Mouse (Mus musculus) limb, embryonic 12.5 days (tissue): ENCODE measurements around the gene Zfp36l2. TPM values are rescaled to one million over a fixed set of nuclear protein-coding genes. Genes with fewer than 3 reads are reported as not detected.
"Not testable (repeated sequence)": the region's sequence is repeated elsewhere in the genome, so short reads cannot be mapped to it uniquely, and the experiment has no call there.

ENCODE experiments used
- ATAC-seq: fragments of 200-750 bp; cut with Nextera tagmentation; 2 replicates; pipeline ENCODE4 v1.8.0; 2017; ENCODE audit warnings: low read depth, moderate TSS enrichment; ENCODE audit not compliant: insufficient number of reproducible peaks, insufficient read depth, low FRiP score, low TSS enrichment
- H3K27ac ChIP-seq: fragments of 300-500 bp; sonication (generic); 2 replicates; pipeline ENCODE4 v1.5.1; 2016; ENCODE audit warnings: mild to moderate bottlenecking, moderate library complexity
- H3K27me3 ChIP-seq: fragments of 300-500 bp; sonication (generic); 2 replicates; pipeline ENCODE4 v1.6.1; 2016; ENCODE audit warnings: mild to moderate bottlenecking, moderate library complexity
- H3K36me3 ChIP-seq: fragments of 300-500 bp; sonication (generic); 2 replicates; pipeline ENCODE4 v1.6.1; 2016; ENCODE audit warnings: mild to moderate bottlenecking, moderate library complexity
- H3K4me1 ChIP-seq: fragments of 300-500 bp; sonication (generic); replicated peaks from 2 replicates; pipeline ENCODE4 v1.6.1; 2016
- H3K4me2 ChIP-seq: fragments of 300-500 bp; sonication (generic); 2 replicates; pipeline ENCODE4 v1.6.1; 2016; ENCODE audit warnings: mild to moderate bottlenecking, moderate library complexity
- H3K4me3 ChIP-seq: fragments of 300-500 bp; sonication (generic); replicated peaks from 2 replicates; pipeline ENCODE4 v1.5.1; 2016; ENCODE audit warnings: mild to moderate bottlenecking
- H3K9ac ChIP-seq: fragments of 300-500 bp; sonication (generic); replicated peaks from 2 replicates; pipeline ENCODE4 v1.6.1; 2016; ENCODE audit warnings: mild to moderate bottlenecking, moderate library complexity
- H3K9me3 ChIP-seq: fragments of 300-500 bp; sonication (generic); 2 replicates; pipeline ENCODE4 v1.6.1; 2016; ENCODE audit warnings: mild to moderate bottlenecking, moderate library complexity
- WGBS: fragments of 180-500 bp; shearing (Covaris S2); methylation state at CpG from one replicate; pipeline ENCODE4 v1.1.7; 2016; 5-methylcytosine and 5-hydroxymethylcytosine counted together
- polyA plus RNA-seq: library from polyadenylated mRNA; unstranded; fragments of >200 nt; fragmentation: Nextera tagmentation; extraction: Ambion mirVana; gene quantifications from 2 replicates; pipeline ENCODE4 v1.2.1, GENCODE M21; 2016

The Zfp36l2 gene
- polyA plus RNA-seq, 1 experiment from 2014 or later: 27.9 TPM

DNA sequence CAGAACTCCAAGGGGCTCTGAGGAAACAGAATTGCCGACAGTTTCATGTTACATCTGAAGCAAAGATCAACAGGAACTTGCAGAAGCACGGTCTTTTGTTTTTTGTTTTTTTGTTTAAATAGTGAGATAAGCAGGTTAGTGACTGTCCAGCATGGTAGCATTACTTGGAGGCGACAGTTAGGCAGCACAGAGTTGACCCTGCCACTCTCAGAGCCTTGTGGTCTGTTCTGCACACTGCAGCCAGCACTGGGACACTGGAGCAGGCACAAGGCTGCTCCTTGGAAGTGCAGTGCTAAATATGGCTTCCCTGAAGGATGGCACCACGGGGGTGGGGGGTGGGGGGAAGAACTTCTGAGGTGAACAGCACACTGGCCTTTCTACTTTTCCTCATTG is 7.3 kb upstream of the Zfp36l2 start:
- Histone ChIP-seq H3K4me3 (no peak overlapping the region), H3K27me3 (no peaks in the 10 kb centered on the region), H3K36me3 (peaks cover 24% of the 10 kb centered on the region), H3K9me3 (no peaks in the 10 kb centered on the region), H3K27ac (peak overlapping the region; percentile 56; the same call in 1 of the 2 replicates), H3K4me1 (peaks cover 22% of the 10 kb centered on the region), H3K9ac (peak overlapping the region; percentile 18; the same call in 1 of the 2 replicates), H3K4me2 (no peak overlapping the region)
- WGBS: 53% methylated on average over 4 of the region's 4 CpGs
- no peak for ATAC-seq

DNA sequence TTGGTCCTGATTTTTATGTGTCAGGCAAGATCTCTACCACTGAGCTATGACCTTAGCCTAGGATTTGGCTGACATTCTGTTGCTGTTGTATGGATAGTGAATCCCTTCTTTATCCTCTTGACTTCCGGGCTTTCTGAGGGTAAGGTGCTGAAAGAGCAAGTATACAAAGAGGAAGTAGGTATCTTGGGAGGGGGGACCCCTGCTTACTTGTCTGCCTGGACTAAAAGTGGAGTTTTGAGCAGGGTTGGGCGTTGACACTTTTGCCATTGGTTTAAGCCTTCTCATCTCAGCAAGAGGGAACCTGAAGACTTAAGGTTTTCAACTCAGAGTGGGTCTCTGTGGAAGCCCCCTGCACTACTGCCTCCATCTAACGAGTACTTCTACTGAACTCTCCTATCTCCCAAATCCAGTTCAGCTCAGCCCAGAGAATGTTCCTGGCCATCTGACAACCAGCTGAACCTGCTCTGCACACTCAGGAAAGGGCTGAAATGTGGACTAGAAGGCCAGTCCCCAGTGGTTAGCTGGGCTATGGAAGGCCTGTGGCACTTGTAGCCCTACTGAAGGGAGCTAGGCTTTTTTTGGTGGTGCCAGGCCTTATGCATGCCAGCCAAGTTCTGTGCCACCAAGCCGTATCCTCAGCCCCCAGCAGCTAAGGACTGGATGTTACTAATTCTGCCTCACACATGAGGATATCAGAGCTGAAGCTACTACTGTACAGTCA is 6.7 kb upstream of the Zfp36l2 start:
- H3K27me3 ChIP-seq: no peaks in the 10 kb centered on the region
- H3K36me3 ChIP-seq: peaks cover 20% of the 10 kb centered on the region
- H3K9me3 ChIP-seq: no peaks in the 10 kb centered on the region
- ATAC-seq: no peak
- peak overlapping the region; percentile 18; the same call in 1 of the 2 replicates for H3K9ac ChIP-seq
- peak overlapping the region; percentile 56; the same call in 1 of the 2 replicates for H3K27ac ChIP-seq
- H3K4me3 ChIP-seq: no peak overlapping the region
- 84% methylated on average over 4 of the region's 4 CpGs for WGBS
- H3K4me2 ChIP-seq: no peak overlapping the region
- peaks cover 27% of the 10 kb centered on the region for H3K4me1 ChIP-seq

DNA sequence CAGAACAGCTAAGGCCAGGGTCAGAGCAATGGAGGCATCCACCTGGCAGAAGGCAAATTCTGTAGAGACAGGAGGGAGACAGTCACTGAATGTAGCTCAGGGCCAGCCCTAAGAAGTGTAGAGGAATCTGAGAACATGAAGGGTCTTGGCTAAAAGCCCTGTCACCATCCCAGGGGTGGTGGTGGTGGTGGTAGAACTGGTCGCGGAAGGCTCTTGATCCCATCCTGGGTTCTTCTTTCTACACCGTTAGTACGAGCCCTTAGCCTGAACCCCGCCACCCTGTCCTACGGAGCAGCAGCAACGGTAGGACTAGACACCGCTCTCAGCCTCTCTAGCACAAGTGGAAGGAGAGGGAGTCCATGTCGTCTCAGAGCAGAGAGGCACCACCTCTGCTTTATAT is 5.7 kb upstream of the Zfp36l2 start:
- WGBS: 89% methylated on average over 9 of the region's 9 CpGs
- Histone ChIP-seq H3K4me3 (no peak overlapping the region), H3K27ac (no peak overlapping the region)

DNA sequence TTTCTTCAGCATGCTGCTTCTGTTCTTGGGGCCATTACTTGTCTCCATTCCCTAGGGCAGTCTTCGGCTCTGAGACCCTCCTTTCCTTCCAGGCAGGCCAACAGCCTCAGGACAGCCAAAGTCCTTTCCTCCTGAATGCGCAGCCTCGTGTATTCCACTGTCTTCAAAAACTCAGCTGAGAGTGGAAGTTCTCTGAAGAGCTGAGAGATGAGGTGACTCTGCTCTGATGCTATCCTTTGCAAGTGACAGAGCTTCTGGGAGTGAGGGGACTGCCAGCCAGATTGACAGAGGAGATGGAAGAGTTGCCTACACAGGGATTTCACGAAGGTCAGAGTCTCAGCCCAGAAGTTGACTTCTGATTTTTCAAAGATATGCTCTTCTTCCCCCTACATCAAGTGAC is 4.2 kb upstream of the Zfp36l2 start:
- Histone ChIP-seq H3K4me2 (no peak overlapping the region), H3K27me3 (no peaks in the 10 kb centered on the region), H3K27ac (no peak overlapping the region), H3K4me3 (no peak overlapping the region), H3K36me3 (peaks cover 20% of the 10 kb centered on the region), H3K4me1 (peaks cover 37% of the 10 kb centered on the region), H3K9me3 (no peaks in the 10 kb centered on the region), H3K9ac (no peak overlapping the region)
- no peak for ATAC-seq
- 83% methylated on average over 4 of the region's 4 CpGs for WGBS

More for the DNA sequence above, 5.7 kb upstream of the Zfp36l2 start:
- H3K36me3 ChIP-seq: peaks cover 20% of the 10 kb centered on the region
- no peak overlapping the region for H3K9ac ChIP-seq
- H3K4me1 ChIP-seq: peaks cover 37% of the 10 kb centered on the region
- ATAC-seq: no peak
- no peaks in the 10 kb centered on the region for H3K27me3 ChIP-seq
- no peak overlapping the region for H3K4me2 ChIP-seq
- no peaks in the 10 kb centered on the region for H3K9me3 ChIP-seq

DNA sequence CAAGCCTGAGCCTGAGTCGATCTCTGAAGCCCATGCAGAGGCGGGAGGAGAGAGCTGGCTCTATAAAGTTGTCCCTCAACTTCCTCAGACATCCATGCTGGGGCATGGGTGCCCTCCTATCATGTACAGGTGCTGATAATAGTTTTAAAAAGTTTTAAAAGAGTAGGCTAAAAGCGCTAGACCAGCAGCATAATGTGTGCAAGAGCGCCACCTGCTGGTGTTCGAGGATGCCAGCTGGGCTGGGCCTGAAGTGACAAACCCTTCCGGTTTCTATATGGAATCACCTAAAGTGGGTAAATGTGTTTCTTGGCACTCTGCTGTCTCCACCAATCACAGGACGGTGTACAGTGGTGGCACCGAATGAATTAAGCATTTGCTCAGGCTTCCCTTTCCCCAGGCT is 3.1 kb upstream of the Zfp36l2 start:
- no peak overlapping the region for H3K4me3 ChIP-seq
- H3K4me2 ChIP-seq: no peak overlapping the region
- H3K27me3 ChIP-seq: no peaks in the 10 kb centered on the region
- H3K9me3 ChIP-seq: no peaks in the 10 kb centered on the region
- H3K4me1 ChIP-seq: peaks cover 33% of the 10 kb centered on the region
- H3K9ac ChIP-seq: no peak overlapping the region
- WGBS: 30% methylated on average over 8 of the region's 8 CpGs
- H3K27ac ChIP-seq: no peak overlapping the region
- peaks cover 30% of the 10 kb centered on the region for H3K36me3 ChIP-seq
- no peak for ATAC-seq

DNA sequence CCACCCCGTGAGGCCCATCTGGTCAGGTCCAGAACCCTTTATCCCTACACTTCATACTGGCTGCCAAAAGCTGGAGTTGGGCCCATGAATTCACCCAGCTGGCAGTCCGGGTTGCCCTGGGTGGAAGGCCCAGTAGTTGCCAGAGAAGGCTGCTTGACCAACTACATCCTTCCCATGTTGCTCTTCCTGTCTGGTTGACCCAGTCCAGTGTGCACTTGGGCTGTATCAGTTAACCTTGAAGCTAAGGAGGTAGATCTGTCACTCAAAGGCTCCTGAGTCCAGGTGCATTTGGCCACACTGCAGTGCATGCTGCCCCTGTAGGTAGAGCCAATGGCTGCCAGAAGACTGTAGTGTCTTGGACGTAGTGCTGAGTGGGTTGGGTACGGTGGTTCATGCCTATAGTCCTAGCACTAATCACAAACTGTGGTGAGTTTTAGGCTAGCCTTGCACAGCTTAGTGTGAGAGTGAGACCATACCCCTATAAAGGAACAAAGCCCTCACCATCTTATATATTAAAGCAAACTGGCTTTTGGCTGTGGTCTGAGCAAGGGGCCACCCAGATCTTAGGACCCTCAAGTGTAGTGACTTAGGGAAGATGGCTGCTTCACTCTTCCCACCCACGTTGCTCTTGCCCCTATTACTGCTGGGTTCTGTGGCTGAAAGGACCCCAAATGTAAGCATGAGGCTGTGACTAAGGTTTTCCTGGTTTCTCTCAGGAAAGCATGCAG is 1.5 kb upstream of the Zfp36l2 start:
- Histone ChIP-seq H3K4me1 (peaks cover 23% of the 10 kb centered on the region), H3K9me3 (no peaks in the 10 kb centered on the region), H3K27ac (peak overlapping the region; percentile 98), H3K4me2 (peak overlapping the region; percentile 81), H3K27me3 (no peaks in the 10 kb centered on the region), H3K36me3 (peaks cover 41% of the 10 kb centered on the region), H3K9ac (peak overlapping the region; percentile 68), H3K4me3 (peak overlapping the region; percentile 63)
- no peak for ATAC-seq
- WGBS: 69% methylated on average over 5 of the region's 5 CpGs

DNA sequence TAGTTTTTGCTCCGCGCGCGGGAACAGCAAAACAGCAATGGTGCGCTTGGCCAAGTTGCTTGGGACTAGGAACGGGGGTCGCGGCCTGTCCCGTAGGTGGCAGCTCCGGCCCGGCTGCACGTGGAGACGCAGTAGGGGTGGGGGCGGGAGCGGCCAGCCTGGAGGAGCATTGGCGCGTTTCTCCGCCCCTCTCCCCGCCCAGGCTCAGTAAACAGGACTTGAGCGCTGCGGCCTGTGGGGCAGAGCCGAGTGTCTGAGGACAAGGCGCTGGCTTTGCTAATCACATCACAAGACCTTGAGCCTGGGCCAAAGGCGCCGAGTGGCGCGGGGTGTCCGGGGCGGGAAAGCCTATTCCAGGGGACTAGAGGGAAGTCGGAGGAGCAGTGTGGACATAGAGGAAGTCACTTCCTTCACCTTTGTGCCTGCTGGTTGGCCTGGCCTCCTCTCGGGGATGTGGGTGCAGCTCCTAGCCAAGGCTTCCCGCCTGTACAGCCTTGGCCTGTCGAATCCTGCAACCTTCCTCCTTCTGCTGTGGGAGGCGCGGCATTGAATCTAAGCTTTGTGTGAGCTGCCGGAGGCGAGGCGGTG is 721 bp upstream of the Zfp36l2 start:
- under 1% methylated on average over 38 of the region's 38 CpGs for WGBS
- ATAC-seq: peak; percentile 85
- H3K4me2 ChIP-seq: peak overlapping the region; percentile 81
- H3K36me3 ChIP-seq: peaks cover 42% of the 10 kb centered on the region
- H3K27ac ChIP-seq: peak overlapping the region; percentile 98
- no peaks in the 10 kb centered on the region for H3K9me3 ChIP-seq
- peak overlapping the region; percentile 68 for H3K9ac ChIP-seq
- H3K4me3 ChIP-seq: peak overlapping the region; percentile 63
- peaks cover 25% of the 10 kb centered on the region for H3K4me1 ChIP-seq
- no peaks in the 10 kb centered on the region for H3K27me3 ChIP-seq

DNA sequence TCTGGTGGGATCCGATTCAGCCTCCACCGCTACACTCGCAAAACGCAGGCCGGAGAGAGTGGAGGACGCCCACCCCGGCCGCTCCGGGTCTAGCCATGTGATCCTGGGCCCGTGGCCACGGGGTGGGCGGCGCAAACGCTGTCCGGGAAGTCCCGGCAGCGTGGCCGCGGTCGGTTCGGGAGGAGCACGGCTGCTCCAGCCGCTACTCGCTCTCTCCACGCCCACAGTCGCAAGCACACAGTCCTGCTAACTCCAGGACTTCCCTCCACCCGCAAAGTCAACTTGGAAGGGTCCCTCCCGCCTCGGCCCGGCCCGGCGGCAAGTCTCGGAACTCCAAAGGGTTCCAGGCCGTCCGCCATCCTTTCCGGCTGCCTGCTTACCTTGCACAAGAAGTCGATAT is 483 bp downstream of the Zfp36l2 start:
- H3K27me3 ChIP-seq, H3K9me3 ChIP-seq: not testable (repeated sequence)
- Histone ChIP-seq H3K27ac (peak overlapping the region; percentile 99), H3K9ac (peak overlapping the region; percentile 100), H3K36me3 (peaks cover 38% of the 10 kb centered on the region), H3K4me3 (peak overlapping the region; percentile 99), H3K4me1 (peaks cover 37% of the 10 kb centered on the region), H3K4me2 (peak overlapping the region; percentile 81)
- WGBS: 1% methylated on average over 14 of the region's 37 CpGs
- ATAC-seq: 0 out of 2 replicates have a peak, but pooled peaks have one; percentile 1

DNA sequence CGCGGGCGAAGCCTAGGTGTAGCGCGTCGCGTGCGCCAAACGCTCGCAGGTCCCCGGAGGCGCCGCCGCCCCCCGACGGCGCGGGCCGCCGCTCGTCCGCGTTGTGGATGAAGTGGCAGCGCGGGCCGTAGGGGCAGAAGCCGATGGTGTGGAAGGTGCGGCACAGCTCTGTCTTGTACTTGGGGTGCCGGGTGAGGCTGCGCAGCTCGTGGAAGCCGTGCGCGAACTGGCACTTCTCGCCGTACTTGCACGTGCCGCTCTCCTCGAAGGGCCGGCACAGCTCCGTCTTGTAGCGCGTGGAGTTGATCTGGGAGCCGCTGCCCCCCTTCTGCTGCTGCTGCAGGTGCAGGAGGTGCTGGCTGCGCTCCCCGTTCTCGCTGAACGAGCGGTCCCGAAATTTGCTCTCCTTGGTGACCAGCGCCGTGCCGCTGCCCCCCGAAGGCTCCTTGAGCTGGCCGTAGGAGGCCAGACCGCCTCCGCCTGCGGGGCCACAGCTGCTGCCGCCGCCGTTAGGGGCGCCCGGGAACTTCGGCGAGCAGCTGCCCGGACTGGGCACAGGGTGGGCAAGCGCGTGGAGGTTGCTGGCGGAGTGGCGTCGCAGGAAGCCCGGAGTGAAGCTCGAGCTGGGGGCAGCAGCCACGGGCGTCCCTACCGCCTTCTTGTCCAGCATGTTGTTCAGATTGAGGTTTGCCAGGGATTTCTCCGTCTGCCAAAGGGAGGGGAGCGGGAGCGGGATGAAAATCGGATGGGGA is 1.1 kb downstream of the Zfp36l2 start:
- WGBS: under 1% methylated on average over 80 of the region's 80 CpGs
- Histone ChIP-seq H3K27me3 (no peaks in the 10 kb centered on the region), H3K9me3 (no peaks in the 10 kb centered on the region), H3K36me3 (peaks cover 32% of the 10 kb centered on the region), H3K9ac (peak overlapping the region; percentile 100), H3K4me2 (peak overlapping the region; percentile 61), H3K4me1 (peaks cover 43% of the 10 kb centered on the region), H3K4me3 (peak overlapping the region; percentile 99), H3K27ac (peak overlapping the region; percentile 99)
- no peak for ATAC-seq

DNA sequence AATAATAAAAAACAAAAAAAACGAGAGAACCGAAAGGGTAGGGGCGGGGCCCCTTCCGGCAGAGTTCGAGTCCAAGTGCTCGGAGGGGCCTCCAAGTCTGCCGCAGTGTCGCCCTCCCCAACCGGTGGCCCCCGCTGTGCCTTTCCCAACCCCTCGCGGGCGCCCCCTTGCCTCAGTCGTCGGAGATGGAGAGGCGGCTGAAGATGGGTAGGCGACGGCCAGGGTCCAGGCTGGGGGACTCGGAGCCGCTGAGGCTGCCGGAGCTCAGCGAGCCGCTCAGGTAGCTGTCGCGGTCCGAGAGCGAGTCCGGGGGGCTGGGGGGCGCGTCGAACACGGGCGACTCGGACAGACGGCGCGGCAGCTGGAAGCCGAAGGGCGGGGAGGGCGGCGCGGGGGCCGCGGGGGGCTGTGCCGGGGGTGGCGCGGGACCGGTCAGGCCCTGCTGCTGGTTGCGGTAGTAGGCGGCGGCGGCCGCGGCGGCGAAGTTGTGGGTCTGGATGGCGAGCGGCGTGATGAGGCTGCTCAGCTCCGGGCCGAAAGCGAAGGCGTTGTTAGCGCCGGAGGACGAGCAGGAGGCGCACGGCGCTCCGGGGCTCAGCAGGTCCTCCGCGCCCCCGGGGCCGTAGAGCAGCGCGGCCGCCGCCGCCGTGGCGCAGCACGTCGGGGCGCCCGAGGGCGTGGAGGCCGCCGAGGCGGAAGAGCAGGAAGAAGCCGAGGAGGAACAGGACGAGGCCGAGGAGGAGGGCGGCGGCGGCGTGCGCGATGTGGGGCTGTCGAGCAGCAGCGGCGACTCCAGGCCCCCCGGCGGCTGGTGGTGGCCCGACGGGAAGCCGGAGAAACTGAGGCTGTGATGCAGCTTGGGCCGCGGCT is 1.9 kb downstream of the Zfp36l2 start:
- H3K4me1 ChIP-seq: peaks cover 51% of the 10 kb centered on the region
- peak overlapping the region; percentile 61 for H3K4me2 ChIP-seq
- H3K4me3 ChIP-seq: peak overlapping the region; percentile 99
- H3K9ac ChIP-seq: peak overlapping the region; percentile 100
- no peaks in the 10 kb centered on the region for H3K9me3 ChIP-seq
- no peaks in the 10 kb centered on the region for H3K27me3 ChIP-seq
- H3K27ac ChIP-seq: peak overlapping the region; percentile 99
- peaks cover 25% of the 10 kb centered on the region for H3K36me3 ChIP-seq
- under 1% methylated on average over 106 of the region's 108 CpGs for WGBS
- no peak for ATAC-seq
